Mouse (Mus musculus) naive thymus-derived CD4-positive, alpha-beta T cell, adult 5 months (primary cell): ENCODE data around the gene Spaca1. TPM values are rescaled to one million over a fixed set of nuclear protein-coding genes. Genes with fewer than 3 reads are reported as not detected.

Source experiments
- polyA plus RNA-seq: library from polyadenylated mRNA; unstranded; fragments of 100-300 nt; shearing (Covaris generic); gene quantifications from one replicate; pipeline ENCODE4 v1.2.1, GENCODE M21; 2017

The Spaca1 gene
- polyA plus RNA-seq = 3.9 TPM

DNA sequence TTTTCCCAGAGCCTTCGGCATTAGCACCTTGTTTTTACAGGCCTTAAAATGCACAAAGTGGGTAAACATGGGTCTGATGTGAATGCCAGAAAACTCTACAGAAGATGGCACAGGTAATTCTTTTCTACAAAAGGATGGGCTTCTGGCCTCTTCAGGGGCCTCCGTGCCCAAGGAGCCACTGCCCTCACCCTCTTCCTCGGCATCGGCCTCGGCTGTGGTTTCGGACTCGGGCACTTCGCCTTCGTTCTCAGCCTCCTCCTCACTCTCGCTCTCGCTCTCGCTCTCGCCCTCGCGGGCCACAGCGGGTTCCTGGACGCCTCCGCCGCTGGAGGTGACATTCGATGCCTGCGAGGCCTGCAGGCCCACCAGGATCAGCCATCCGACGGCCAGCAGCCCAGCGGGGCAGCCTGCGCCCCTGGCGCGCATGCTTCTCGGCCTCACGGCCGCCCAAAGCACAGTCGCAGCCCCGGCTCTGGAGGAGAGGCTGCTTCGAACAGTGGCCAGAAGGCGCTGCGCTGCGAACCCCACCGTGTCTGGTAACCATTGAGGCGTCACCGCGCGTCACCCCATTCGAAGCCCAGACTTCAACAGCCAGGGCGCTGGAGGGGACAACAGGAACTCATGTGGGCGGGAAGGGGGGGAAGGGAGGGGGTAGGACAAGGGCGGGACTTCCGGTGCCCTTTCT lies at the start of gene Spaca1:
Gene Spaca1 (minus strand): TSS at position 621 of the 685 bp plus-strand sequence.

Other genes starting within 250 kb of the Spaca1 start
- not detected for gene Cnr1, start 125.6 kb downstream of the Spaca1 start, polyA plus RNA-seq